ENCODE assay signal across 25 mouse cellular contexts in genomic region chr15:22351502-22351901, GRCm38 (mm10).
"Had no signal": no experiment of that assay in that cellular context is flagged by ENCODE, and none has a peak within 500 bp of the region (broad histone marks: within the 10 kb centered on the region; RNA-seq: fewer than 3 reads in every experiment).

No protein-coding gene starts in this region.

- H3K4me2 ChIP-seq: embryonic facial prominence, embryonic 12.5 days; embryonic facial prominence, embryonic 13.5 days; embryonic facial prominence, embryonic 15.5 days; forebrain, embryonic 12.5 days; forebrain, embryonic 13.5 days; forebrain, embryonic 15.5 days had no signal

- H3K4me1 ChIP-seq: embryonic facial prominence, embryonic 10.5 days; embryonic facial prominence, embryonic 12.5 days; embryonic facial prominence, embryonic 13.5 days; embryonic facial prominence, embryonic 15.5 days; forebrain, embryonic 10.5 days; forebrain, embryonic 12.5 days; forebrain, embryonic 13.5 days; forebrain, embryonic 15.5 days had no signal

- H3K27me3 ChIP-seq: embryonic facial prominence, embryonic 12.5 days; embryonic facial prominence, embryonic 13.5 days; embryonic facial prominence, embryonic 15.5 days; forebrain, embryonic 12.5 days; forebrain, embryonic 13.5 days; forebrain, embryonic 15.5 days had no signal

- H3K36me3 ChIP-seq: embryonic facial prominence, embryonic 10.5 days; embryonic facial prominence, embryonic 12.5 days; embryonic facial prominence, embryonic 13.5 days; embryonic facial prominence, embryonic 15.5 days; forebrain, embryonic 10.5 days; forebrain, embryonic 12.5 days; forebrain, embryonic 15.5 days had no signal

- H3K27ac ChIP-seq: embryonic facial prominence, embryonic 10.5 days; embryonic facial prominence, embryonic 12.5 days; embryonic facial prominence, embryonic 13.5 days; embryonic facial prominence, embryonic 15.5 days; forebrain, embryonic 10.5 days; forebrain, embryonic 12.5 days; forebrain, embryonic 13.5 days; forebrain, embryonic 15.5 days; gastrocnemius, adult 2 months; heart, adult 2 months had no signal

- H3K9ac ChIP-seq: embryonic facial prominence, embryonic 12.5 days; embryonic facial prominence, embryonic 13.5 days; embryonic facial prominence, embryonic 15.5 days; forebrain, embryonic 12.5 days; forebrain, embryonic 13.5 days; forebrain, embryonic 15.5 days; forebrain, postnatal 0 days had no signal

- DNase-seq: cerebellum, adult 9-10 months; cerebellum, adult 9-11 months; cerebellum, postnatal 10 days; cerebellum, postnatal 14 days; cerebellum, postnatal 25 days; cerebellum, postnatal 36 days; embryo, embryonic 11 days; forebrain, postnatal 0 days; gastrocnemius, adult 2 months; gastrocnemius, postnatal 10 days; gastrocnemius, postnatal 14 days; gastrocnemius, postnatal 25 days; gastrocnemius, postnatal 36 days; heart, adult 11 months; heart, adult 18-20 months; heart, adult 2 months had no signal

- H3K9me3 ChIP-seq: embryonic facial prominence, embryonic 10.5 days; embryonic facial prominence, embryonic 12.5 days; embryonic facial prominence, embryonic 13.5 days; embryonic facial prominence, embryonic 15.5 days; forebrain, embryonic 12.5 days; forebrain, embryonic 15.5 days had no signal

- H3K4me3 ChIP-seq: embryonic facial prominence, embryonic 10.5 days; embryonic facial prominence, embryonic 12.5 days; embryonic facial prominence, embryonic 13.5 days; embryonic facial prominence, embryonic 15.5 days; erythroblast, embryonic 14.5 days; forebrain, embryonic 10.5 days; forebrain, embryonic 12.5 days; forebrain, embryonic 13.5 days; forebrain, embryonic 15.5 days; gastrocnemius, adult 2 months; heart, adult 2 months had no signal
